Mouse (Mus musculus) regulatory T cell (primary cell): ENCODE results near the gene Trmt112.

ENCODE experiments used
- in situ Hi-C: fragments of 300-600 bp; cut with MboI, MseI; formaldehyde crosslinking; loops from one replicate; pipeline ENCODE4 v1.15.1; 2025; ENCODE audit warnings: high pct_unique_total_duplicates

Trmt112 gene

GRCm38 (mm10) chr19:6907811-6908540 is 1.5 kb upstream of the Trmt112 start:
- in situ Hi-C loops: no loop called here

GRCm38 (mm10) chr19:6909021-6909420 is 477 bp upstream of the Trmt112 start:
- in situ Hi-C loops: no loop called here

GRCm38 (mm10) chr19:6910306-6910705 is 808 bp downstream of the Trmt112 start:
- in situ Hi-C loops: loop anchor here (5.0 kb wide), 1 partner anchor 38 kb away; no protein-coding TSS in a partner anchor

- in situ Hi-C loops: loop anchor here (5.0 kb wide), 1 partner anchor 39 kb away; no protein-coding TSS in a partner anchor
These were observed 1.9 kb downstream of the Trmt112 start for GRCm38 (mm10) chr19:6911101-6912074.

GRCm38 (mm10) chr19:6912205-6912970 is 2.9 kb downstream of the Trmt112 start:
- in situ Hi-C loops: loop anchor here (5.0 kb wide), 1 partner anchor 40 kb away; no protein-coding TSS in a partner anchor

GRCm38 (mm10) chr19:6913036-6913435 is 3.5 kb downstream of the Trmt112 start:
- in situ Hi-C loops: loop anchor here (5.0 kb wide), 1 partner anchor 41 kb away; no protein-coding TSS in a partner anchor

GRCm38 (mm10) chr19:6913991-6914390 is 4.5 kb downstream of the Trmt112 start:
- in situ Hi-C loops: loop anchor here (5.0 kb wide), 1 partner anchor 42 kb away; no protein-coding TSS in a partner anchor

GRCm38 (mm10) chr19:6914540-6914939 is 5.0 kb downstream of the Trmt112 start:
- in situ Hi-C loops: loop anchor here (5.0 kb wide), 1 partner anchor 42 kb away; no protein-coding TSS in a partner anchor

GRCm38 (mm10) chr19:6915276-6915675 is 5.8 kb downstream of the Trmt112 start:
- in situ Hi-C loops: no loop called here

- in situ Hi-C loops: no loop called here
These were observed 7.0 kb downstream of the Trmt112 start for GRCm38 (mm10) chr19:6916496-6916895.

- in situ Hi-C loops: no loop called here
These were observed 8.8 kb downstream of the Trmt112 start for GRCm38 (mm10) chr19:6918321-6918720.

GRCm38 (mm10) chr19:6919431-6919830 is 9.9 kb downstream of the Trmt112 start:
- in situ Hi-C loops: no loop called here

- in situ Hi-C loops: no loop called here
These were observed 10.6 kb downstream of the Trmt112 start for GRCm38 (mm10) chr19:6919876-6920740.

GRCm38 (mm10) chr19:6920741-6921636 is 11.5 kb downstream of the Trmt112 start:
- in situ Hi-C loops: no loop called here

- in situ Hi-C loops: no loop called here
These were observed 12.4 kb downstream of the Trmt112 start, which contains the start of gene Esrra for GRCm38 (mm10) chr19:6921647-6922567. TSS of gene Esrra (minus strand) at chr19:6921813.

GRCm38 (mm10) chr19:6922901-6923735 is 13.6 kb downstream of the Trmt112 start:
- in situ Hi-C loops: no loop called here
